Mouse (Mus musculus) spleen, adult 2 months (tissue): ENCODE measurements around the gene Efl1. TPM values are rescaled to one million over a fixed set of nuclear protein-coding genes. Genes with fewer than 3 reads are reported as not detected.

Experiments
- DNase-seq, 2 experiments: peaks; one replicate each; pipeline versions ENCODE4 v3.0.0 to v3.0.0-alpha.2; 2012 to 2021; ENCODE audit warnings: low spot score in 2 of 2, low read depth in 1 of 2
- H3K27ac ChIP-seq: fragments of 200-500 bp; 2 replicates; pipeline ENCODE4 v1.5.1; 2012; ENCODE audit warnings: low read length, inconsistent platforms; ENCODE audit not compliant: insufficient read depth
- H3K27me3 ChIP-seq: fragments of 200-500 bp; 2 replicates; pipeline ENCODE4 v1.6.1; 2012; ENCODE audit warnings: mild to moderate bottlenecking, moderate library complexity, low read length, inconsistent platforms; ENCODE audit not compliant: control insufficient read depth, insufficient read depth
- H3K36me3 ChIP-seq: fragments of 200-500 bp; 2 replicates; pipeline ENCODE4 v1.6.1; 2012; ENCODE audit warnings: mild to moderate bottlenecking, low read length, inconsistent platforms; ENCODE audit not compliant: control insufficient read depth, insufficient read depth
- H3K4me1 ChIP-seq: fragments of 200-500 bp; 2 replicates; pipeline ENCODE4 v1.6.1; 2011; ENCODE audit warnings: inconsistent platforms; ENCODE audit not compliant: control insufficient read depth, insufficient read depth, insufficient read length
- H3K4me3 ChIP-seq: fragments of 200-500 bp; 2 replicates; pipeline ENCODE4 v1.5.1; 2011; ENCODE audit warnings: mild to moderate bottlenecking, inconsistent platforms; ENCODE audit not compliant: insufficient read depth, insufficient read length; ENCODE audit errors: extremely low read depth
- CTCF ChIP-seq: fragments of 200-500 bp; IDR thresholded peaks from 2 replicates; pipeline ENCODE4 v1.5.1; 2011; ENCODE audit warnings: mild to moderate bottlenecking, inconsistent platforms; ENCODE audit not compliant: insufficient read depth, insufficient read length, insufficient replicate concordance; ENCODE audit errors: extremely low read depth
- POLR2A ChIP-seq: fragments of 200-500 bp; IDR thresholded peaks from 2 replicates; pipeline ENCODE4 v1.6.1; 2011; ENCODE audit warnings: low read depth, low read length, inconsistent platforms
- WGBS: fragments of 180-500 bp; shearing (Covaris S2); methylation state at CpG from one replicate; pipeline ENCODE4 v1.1.7; 2018; 5-methylcytosine and 5-hydroxymethylcytosine counted together
- polyA plus RNA-seq: library from polyadenylated mRNA; depleted of rRNA; stranded (reverse); fragments of >200 nt; gene quantifications from 2 replicates; pipeline ENCODE4 v1.2.3, GENCODE M21; 2012

Gene Efl1
- polyA plus RNA-seq, 1 experiment: 3.0 TPM

DNA sequence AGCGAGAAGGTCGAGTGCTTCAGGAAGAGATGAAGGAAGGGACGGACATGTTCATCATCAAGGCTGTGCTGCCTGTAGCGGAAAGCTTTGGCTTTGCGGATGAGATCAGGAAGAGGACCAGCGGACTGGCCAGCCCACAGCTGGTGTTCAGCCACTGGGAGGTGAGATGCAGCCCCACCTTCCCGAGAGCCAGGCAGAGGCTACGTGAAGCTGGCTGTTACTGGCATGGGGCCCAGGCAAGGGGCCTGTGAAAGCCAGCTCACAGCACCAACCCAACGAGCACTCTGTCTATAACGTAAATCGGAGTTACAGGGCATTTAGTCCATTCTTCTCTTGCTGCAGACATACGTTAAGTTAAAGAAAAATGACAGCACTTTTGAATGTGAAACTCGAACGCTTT lies 124.1 kb downstream of the Efl1 start:
- Histone ChIP-seq H3K27me3 (no peaks in the 10 kb centered on the region), H3K36me3 (peaks cover 4% of the 10 kb centered on the region; the same call in 1 of the 2 replicates), H3K27ac (no peak overlapping the region), H3K4me3 (no peak overlapping the region), H3K4me1 (peaks cover 5% of the 10 kb centered on the region; the same call in 1 of the 2 replicates)
- 85% methylated on average over 14 of the region's 14 CpGs for WGBS
- no peak for TF ChIP-seq POLR2A
- TF ChIP-seq CTCF: no peak
- DNase-seq: no peak

GRCm38 (mm10) chr7:82773150-82773549 lies 124.7 kb downstream of the Efl1 start:
- Histone ChIP-seq H3K36me3 (peaks cover 8% of the 10 kb centered on the region), H3K4me3 (no peak overlapping the region), H3K27ac (peak overlapping the region; percentile 16), H3K27me3 (no peaks in the 10 kb centered on the region), H3K4me1 (peaks cover 5% of the 10 kb centered on the region; the same call in 1 of the 2 replicates)
- 64% methylated on average over 9 of the region's 9 CpGs for WGBS
- TF ChIP-seq CTCF (no peak), POLR2A (no peak)
- no peak for DNase-seq

- H3K4me3 ChIP-seq: no peak overlapping the region
- no peak for TF ChIP-seq POLR2A
- no peak for TF ChIP-seq CTCF
- 65% methylated on average over 6 of the region's 6 CpGs for WGBS
- DNase-seq: peak in 1 of 2 experiments; percentile 11
- no peaks in the 10 kb centered on the region for H3K27me3 ChIP-seq
- H3K4me1 ChIP-seq: peaks cover 5% of the 10 kb centered on the region; the same call in 1 of the 2 replicates
- H3K36me3 ChIP-seq: peaks cover 9% of the 10 kb centered on the region
- H3K27ac ChIP-seq: peak overlapping the region; percentile 82
Measured at GRCm38 (mm10) chr7:82773884-82774283, 125.5 kb downstream of the Efl1 start.

DNA sequence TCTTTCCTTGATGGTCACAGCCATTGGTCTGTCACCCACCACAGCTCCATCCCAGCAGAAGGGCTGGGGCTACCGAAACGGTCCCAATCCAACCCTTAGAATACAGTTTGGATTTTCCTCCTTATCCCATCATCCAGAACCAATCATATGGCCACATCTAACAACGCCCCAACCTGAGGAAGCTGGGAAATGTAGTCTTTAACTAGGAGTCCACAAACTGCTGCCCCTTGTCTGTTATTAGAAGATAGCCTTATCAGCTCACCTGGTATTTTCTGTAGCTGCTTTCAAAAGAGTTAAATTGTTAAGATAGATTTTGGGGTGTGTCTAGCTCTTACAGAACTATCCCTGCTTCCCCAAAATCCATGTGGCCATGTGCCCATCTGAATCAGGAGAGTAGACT lies 126.7 kb downstream of the Efl1 start:
- WGBS: 90% methylated on average over 3 of the region's 3 CpGs
- peaks cover 5% of the 10 kb centered on the region; the same call in 1 of the 2 replicates for H3K4me1 ChIP-seq
- no peak for DNase-seq
- H3K36me3 ChIP-seq: peaks cover 9% of the 10 kb centered on the region
- no peak overlapping the region for H3K4me3 ChIP-seq
- no peak overlapping the region for H3K27ac ChIP-seq
- TF ChIP-seq CTCF: no peak
- no peak for TF ChIP-seq POLR2A
- no peaks in the 10 kb centered on the region for H3K27me3 ChIP-seq

DNA sequence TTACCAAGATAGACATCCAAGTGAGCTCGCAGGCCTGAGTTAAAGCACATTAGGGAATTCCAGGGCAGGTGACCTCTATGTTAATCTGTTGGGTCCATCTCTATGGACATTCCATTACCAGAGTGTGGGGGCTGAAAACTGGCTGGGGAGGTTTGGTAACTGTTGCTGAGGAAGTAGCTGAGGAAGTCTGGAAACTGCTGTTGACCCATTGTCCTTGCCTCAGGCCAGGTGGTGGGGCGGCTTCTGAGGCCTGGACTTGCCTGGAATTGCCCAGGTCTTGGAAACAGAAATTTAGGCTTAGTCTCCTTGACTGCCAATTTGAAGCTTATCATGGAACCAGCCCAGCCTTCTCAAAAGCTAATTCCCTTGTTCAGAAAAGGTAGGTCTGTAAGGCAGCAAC lies 134.7 kb downstream of the Efl1 start:
- WGBS: 93% methylated on average over 2 of the region's 2 CpGs
- Histone ChIP-seq H3K4me3 (no peak overlapping the region), H3K4me1 (no peaks in the 10 kb centered on the region), H3K27me3 (no peaks in the 10 kb centered on the region), H3K27ac (no peak overlapping the region), H3K36me3 (peaks cover 2% of the 10 kb centered on the region; the same call in 1 of the 2 replicates)
- TF ChIP-seq POLR2A: no peak
- no peak for TF ChIP-seq CTCF
- no peak for DNase-seq

DNA sequence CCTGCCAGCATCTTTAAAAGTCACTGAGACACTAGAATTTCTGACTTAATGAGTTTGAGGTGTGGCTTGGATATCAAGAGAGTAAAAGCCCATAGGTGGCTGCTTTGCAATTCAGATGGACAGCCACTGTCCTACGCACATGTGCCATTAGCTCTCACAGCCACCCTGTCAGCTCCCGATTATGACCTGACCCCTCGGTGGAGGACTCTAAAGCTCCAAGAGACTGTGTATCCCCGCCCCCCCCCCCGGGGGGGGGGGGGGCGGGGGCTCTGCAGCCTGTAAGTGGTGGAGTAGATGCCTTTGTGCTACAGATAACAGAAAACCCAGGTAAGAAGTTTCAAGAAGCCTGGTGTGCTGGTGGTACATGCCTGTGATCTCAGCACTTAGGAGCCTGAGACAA lies 135.3 kb downstream of the Efl1 start:
- TF ChIP-seq CTCF: no peak
- TF ChIP-seq POLR2A: no peak
- Histone ChIP-seq H3K27ac (no peak overlapping the region), H3K4me1 (no peaks in the 10 kb centered on the region), H3K4me3 (no peak overlapping the region), H3K36me3 (peaks cover 1% of the 10 kb centered on the region; the same call in 1 of the 2 replicates), H3K27me3 (no peaks in the 10 kb centered on the region)
- DNase-seq: no peak
- WGBS: 55% methylated on average over 6 of the region's 6 CpGs

DNA sequence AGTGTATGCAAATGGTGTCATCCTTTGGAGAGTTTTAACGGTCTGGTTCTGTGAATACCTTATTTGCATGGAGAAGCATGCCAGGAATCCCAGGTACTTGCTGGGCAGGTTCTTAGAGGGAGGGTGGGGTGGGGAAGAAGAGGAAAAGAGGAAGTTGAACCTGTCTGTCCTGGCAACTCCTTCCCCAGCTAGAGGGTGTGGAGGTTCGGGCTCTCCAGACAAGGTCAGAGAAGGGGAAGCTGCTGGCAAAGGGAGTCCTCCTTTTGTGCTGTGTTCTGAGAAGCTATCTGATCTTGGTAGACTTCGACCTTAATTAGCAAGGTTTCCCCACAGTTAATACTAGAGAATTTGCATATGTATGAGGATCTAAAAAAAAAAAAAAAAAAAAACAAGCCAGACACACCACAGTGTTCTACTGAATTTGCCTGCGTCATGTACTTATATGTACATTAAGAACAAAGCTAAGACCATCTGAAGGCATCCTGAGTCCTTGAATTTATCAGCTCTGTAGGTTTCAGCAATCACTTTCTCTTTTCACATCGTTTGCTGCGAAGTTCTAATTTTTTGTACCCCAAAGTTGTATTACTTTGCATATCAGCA lies 137.0 kb downstream of the Efl1 start:
- Histone ChIP-seq H3K4me3 (no peak overlapping the region), H3K36me3 (no peaks in the 10 kb centered on the region), H3K27me3 (no peaks in the 10 kb centered on the region), H3K4me1 (no peaks in the 10 kb centered on the region), H3K27ac (no peak overlapping the region)
- 58% methylated on average over 6 of the region's 6 CpGs for WGBS
- no peak for DNase-seq
- TF ChIP-seq CTCF: no peak
